In genomic region chr17:18511601-18512000, GRCm38 (mm10) we compare ENCODE assay signal across 31 mouse cellular contexts.
"Had no signal": no experiment of that assay in that cellular context is flagged by ENCODE, and none has a peak within 500 bp of the region (broad histone marks: within the 10 kb centered on the region; RNA-seq: fewer than 3 reads in every experiment).

No protein-coding gene starts in this region.

- ATAC-seq: liver, embryonic 12.5 days; liver, postnatal 0 days; lung, postnatal 0 days; midbrain, embryonic 13.5 days; midbrain, embryonic 15.5 days; midbrain, embryonic 16.5 days had no signal

- H3K4me2 ChIP-seq: limb, embryonic 12.5 days; limb, embryonic 13.5 days; limb, embryonic 15.5 days; liver, embryonic 11.5 days; liver, embryonic 12.5 days; liver, embryonic 13.5 days; liver, embryonic 15.5 days; lung, embryonic 14.5 days; lung, embryonic 15.5 days; midbrain, embryonic 11.5 days; midbrain, embryonic 12.5 days; midbrain, embryonic 13.5 days; midbrain, embryonic 15.5 days had no signal

- H3K9ac ChIP-seq: limb, embryonic 12.5 days; limb, embryonic 13.5 days; limb, embryonic 15.5 days; liver, embryonic 12.5 days; liver, embryonic 13.5 days; liver, embryonic 14.5 days; liver, embryonic 15.5 days; liver, postnatal 0 days; lung, embryonic 14.5 days; lung, embryonic 15.5 days; midbrain, embryonic 12.5 days; midbrain, embryonic 13.5 days; midbrain, embryonic 15.5 days had no signal

- H3K27me3 ChIP-seq: limb, embryonic 12.5 days; limb, embryonic 13.5 days; limb, embryonic 15.5 days; liver, embryonic 12.5 days; liver, embryonic 13.5 days; liver, embryonic 15.5 days; lung, embryonic 15.5 days; megakaryocyte, embryonic 14.5 days; midbrain, embryonic 12.5 days; midbrain, embryonic 13.5 days; midbrain, embryonic 15.5 days had no signal

- H3K27ac ChIP-seq: limb, embryonic 10.5 days; limb, embryonic 12.5 days; limb, embryonic 13.5 days; limb, embryonic 15.5 days; liver, embryonic 12.5 days; liver, embryonic 13.5 days; liver, embryonic 14.5 days; liver, embryonic 15.5 days; lung, embryonic 15.5 days; macrophage; midbrain, embryonic 10.5 days; midbrain, embryonic 12.5 days; midbrain, embryonic 13.5 days; midbrain, embryonic 15.5 days had no signal

- H3K4me1 ChIP-seq: limb, embryonic 10.5 days; limb, embryonic 12.5 days; limb, embryonic 13.5 days; limb, embryonic 15.5 days; liver, embryonic 12.5 days; liver, embryonic 13.5 days; liver, embryonic 15.5 days; lung, embryonic 15.5 days; megakaryocyte, embryonic 14.5 days; midbrain, embryonic 10.5 days; midbrain, embryonic 12.5 days; midbrain, embryonic 13.5 days; midbrain, embryonic 15.5 days had no signal

- DNase-seq: left cerebral cortex, postnatal 4 days; liver; liver, embryonic 13.5 days; liver, postnatal 0 days; lung, adult 18-20 months; lung, adult 2 months; lung, embryonic 14.5 days; lung, postnatal 10 days; lung, postnatal 14 days; lung, postnatal 36 days; lung, postnatal 4 days; midbrain, embryonic 14.5 days had no signal

- H3K36me3 ChIP-seq: limb, embryonic 10.5 days; limb, embryonic 12.5 days; limb, embryonic 13.5 days; limb, embryonic 15.5 days; liver, embryonic 12.5 days; liver, embryonic 13.5 days; liver, embryonic 15.5 days; lung, embryonic 15.5 days; midbrain, embryonic 10.5 days; midbrain, embryonic 12.5 days; midbrain, embryonic 13.5 days; midbrain, embryonic 15.5 days had no signal

- H3K9me3 ChIP-seq: limb, embryonic 10.5 days; limb, embryonic 15.5 days; liver, embryonic 13.5 days; liver, embryonic 15.5 days had no signal

- H3K4me3 ChIP-seq: limb, embryonic 10.5 days; limb, embryonic 12.5 days; limb, embryonic 13.5 days; limb, embryonic 15.5 days; liver, embryonic 12.5 days; liver, embryonic 13.5 days; liver, embryonic 15.5 days; lung, embryonic 15.5 days; megakaryocyte, embryonic 14.5 days; midbrain, embryonic 10.5 days; midbrain, embryonic 12.5 days; midbrain, embryonic 13.5 days; midbrain, embryonic 15.5 days; myocyte had no signal
